Mouse (Mus musculus): Measurements from ENCODE around the gene Lpgat1.
A peak's percentile ranks its signal among the peaks of the same experiment; 100 is the strongest.

Lpgat1 gene

GRCm38 (mm10) chr1:191807979-191808378 lies 90.3 kb downstream of the Lpgat1 start:
- no peak for DNase-seq

- peak; percentile 97 for DNase-seq
Measured at GRCm38 (mm10) chr1:191808688-191809223, 91.1 kb downstream of the Lpgat1 start.

DNA sequence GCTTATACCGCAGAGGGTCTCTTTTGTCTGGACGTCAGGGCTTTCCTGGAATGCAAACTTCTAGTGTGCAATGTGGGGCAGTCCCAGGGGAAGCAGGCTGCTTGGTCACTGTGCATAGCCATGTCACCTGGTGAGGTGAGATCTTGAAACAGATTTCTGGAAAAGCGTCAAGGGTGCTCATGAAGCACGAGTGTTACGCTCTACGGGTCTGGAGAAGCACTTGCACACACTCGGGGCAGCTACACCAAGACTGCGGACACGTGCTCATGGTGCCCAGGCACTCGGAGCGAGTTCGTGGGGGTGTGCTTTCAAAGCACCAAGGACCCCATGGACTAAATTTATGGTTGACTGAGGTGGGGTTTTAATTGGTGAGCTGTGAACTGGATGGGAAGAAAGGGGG lies 94.1 kb downstream of the Lpgat1 start:
- DNase-seq, result no peak

DNA sequence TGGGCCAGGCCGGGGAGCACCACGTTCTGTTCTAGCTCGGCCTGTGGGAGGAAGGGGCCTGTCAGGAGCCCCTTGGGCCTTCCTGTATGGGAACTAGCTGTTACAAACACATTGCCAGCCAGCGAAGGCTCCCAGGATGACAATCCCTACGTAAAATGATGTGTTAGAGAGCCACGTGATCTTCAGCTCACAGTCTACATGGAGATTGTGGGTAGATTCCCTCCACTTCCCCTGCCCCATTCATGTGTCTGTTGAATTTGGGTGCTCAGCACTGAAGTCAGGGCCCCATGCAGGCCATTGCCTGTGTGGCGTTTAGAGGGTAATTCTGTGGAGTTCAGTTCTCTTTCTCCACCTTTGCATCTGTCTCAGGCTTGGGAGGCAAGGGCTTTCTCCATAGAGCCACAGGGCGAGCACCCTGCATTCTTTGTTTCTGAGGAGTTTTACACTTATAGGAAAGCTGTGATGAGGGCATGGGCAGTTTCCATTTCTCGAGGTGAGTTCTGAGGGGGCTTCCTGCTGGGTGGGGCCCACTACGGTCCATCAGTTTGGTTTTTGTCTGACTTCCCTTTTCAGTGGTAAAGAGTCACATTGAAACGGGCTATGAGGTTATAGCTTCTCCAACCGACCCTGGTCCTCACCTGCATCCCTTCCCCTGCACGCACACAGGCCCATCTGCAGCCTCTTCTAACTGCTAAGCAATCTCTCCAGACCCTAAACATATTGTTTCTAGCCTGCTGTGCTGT lies 95.5 kb downstream of the Lpgat1 start:
- DNase-seq, result no peak

DNA sequence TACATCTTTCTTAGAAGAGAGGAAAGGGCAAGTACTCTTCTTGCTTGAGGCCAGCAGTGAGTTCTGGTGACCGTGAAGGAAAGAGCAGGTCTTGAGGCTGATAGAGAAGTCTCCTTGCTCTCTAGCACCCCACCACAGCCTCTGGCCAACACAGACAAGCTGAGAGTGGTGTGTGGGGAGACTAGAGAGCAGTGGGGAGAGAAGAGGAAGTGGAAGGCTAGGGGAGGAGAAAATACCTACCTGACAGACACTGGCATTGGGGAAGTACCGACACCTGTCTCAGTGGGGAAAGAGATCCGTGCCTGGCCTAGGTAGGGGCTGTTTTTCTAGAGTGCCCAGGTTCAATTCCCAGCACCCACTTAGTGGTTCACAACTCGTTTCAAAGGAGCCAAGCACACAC lies 96.6 kb downstream of the Lpgat1 start:
- DNase-seq, result no peak

- no peak for DNase-seq
Measured at GRCm38 (mm10) chr1:191814935-191815334, 97.3 kb downstream of the Lpgat1 start.

- DNase-seq, result peak; percentile 58 to 71
Measured at GRCm38 (mm10) chr1:191816596-191816995, 99.0 kb downstream of the Lpgat1 start.

DNA sequence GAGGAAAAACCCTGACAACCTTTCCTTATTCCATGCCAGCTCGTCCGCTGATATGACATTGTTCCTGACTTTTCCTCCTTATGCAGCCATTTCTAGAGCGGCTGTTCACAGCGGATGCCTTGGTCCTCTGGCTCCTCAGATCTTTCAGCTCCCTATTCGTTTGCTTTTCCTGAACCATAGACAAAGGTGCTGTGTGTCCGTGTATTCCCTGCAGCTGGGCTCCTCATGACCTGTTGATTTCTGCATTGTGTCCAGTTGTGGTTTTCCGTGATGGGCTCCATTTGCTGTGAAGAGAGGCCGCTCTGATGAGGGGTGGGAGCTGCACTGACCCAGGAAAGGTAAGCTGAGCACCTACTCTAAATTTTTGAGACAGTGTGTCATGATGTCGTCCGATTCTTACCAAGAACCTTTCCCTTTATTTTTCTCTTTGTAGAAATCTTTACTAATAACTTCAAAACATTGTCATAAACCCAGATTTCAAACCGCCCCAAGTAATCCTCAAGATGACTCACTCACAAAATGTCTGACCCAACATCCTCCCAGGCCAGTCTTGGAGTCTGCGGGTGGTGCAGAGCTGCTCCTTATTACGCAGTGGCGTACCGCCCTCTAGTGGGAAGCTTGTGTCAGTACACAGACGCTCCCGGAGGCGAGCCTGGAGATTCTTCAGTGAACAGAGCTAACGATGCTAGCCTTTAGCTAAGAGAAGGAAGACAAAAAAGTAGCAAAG lies 99.9 kb downstream of the Lpgat1 start:
- DNase-seq, result peak; percentile 95

DNA sequence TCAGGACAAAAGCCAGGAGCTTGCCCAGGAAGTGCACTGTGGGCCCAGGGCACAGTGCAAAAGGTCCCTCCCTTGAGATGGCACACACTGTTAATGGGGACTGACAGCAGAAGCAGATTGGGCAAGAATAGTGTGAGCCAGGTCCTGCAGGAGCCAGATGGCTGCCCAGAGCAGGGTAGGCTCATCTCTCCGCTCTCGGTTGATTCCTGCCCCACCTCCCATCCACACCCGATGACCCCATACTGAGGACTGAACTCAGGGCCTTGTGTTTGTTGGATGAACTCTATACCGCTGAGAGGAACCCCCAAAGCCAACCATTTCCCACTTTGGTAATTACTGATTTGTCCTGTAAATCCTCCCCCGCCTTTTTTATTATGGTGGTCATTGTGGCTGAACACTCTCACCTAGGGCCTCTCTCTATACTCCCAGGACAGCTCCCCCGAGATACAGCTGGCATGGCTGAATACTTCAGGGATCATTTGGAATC lies 100.6 kb downstream of the Lpgat1 start:
- peak in 1 of 2 experiments; percentile 72 for DNase-seq

GRCm38 (mm10) chr1:191819026-191819425 lies 101.4 kb downstream of the Lpgat1 start:
- no peak for DNase-seq

GRCm38 (mm10) chr1:191820951-191821325 lies 103.3 kb downstream of the Lpgat1 start:
- no peak for DNase-seq

- DNase-seq, result peak; percentile 96
Measured at GRCm38 (mm10) chr1:191821326-191822091, 103.9 kb downstream of the Lpgat1 start, which contains the start of gene Nek2. Gene Nek2 (plus strand): TSS chr1:191821444.

DNA sequence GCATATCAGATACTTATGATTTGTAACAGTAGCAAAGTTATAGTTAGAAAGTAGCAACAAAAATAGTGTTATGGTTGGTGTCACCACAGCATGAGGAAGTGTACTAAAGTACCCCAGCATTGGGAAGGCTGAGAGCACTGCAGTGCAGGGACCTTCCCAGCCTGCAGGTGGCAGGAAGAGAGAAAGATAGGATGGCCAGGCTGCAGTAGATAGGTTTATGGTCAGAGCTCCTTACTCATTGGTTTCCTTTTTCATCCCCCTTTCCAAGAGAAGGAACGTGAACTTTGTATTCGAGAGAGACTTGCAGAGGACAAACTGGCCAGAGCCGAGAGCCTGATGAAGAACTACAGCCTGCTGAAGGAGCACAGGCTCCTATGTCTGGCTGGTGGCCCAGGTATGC lies 111.5 kb downstream of the Lpgat1 start:
- DNase-seq, result peak in 1 of 2 experiments; percentile 33

DNA sequence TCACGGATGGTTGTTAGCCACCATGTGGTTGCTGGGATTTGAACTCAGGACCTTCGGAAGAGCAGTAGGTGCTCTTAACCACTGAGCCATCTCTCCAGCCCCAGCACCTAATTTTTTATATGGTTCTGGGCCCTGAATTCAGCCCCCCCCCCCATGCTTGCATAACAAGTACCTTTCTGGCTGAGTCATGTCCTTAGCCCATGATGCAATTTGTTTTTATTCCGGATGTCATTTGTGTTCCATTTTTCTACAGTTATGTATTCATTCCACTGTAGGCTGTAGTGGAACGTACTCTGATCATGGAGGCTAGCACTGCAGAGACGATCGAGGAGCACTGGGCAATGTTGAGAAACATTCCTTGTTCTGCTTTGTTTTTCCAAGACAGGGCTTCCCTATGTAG lies 115.8 kb downstream of the Lpgat1 start:
- DNase-seq, result no peak

Measured in cerebellum, postnatal 14 days (tissue).